9 mouse cellular contexts compared by ENCODE assay signal in genomic region chr4:119019013-119019781, GRCm38 (mm10). TPM values are rescaled to one million over a fixed set of nuclear protein-coding genes. Genes with fewer than 3 reads are reported as not detected.
DNase-seq lines count a peak whose midpoint lies in the region; ATAC-seq and TF ChIP-seq lines count a peak whose summit lies in the region.
"Had no signal": no experiment of that assay in that cellular context is flagged by ENCODE, and none has a peak within 500 bp of the region (broad histone marks: within the 10 kb centered on the region; RNA-seq: fewer than 3 reads in every experiment).

No protein-coding gene starts in this region.

- peak overlapping the region; percentile 31; the same call in 1 of the 2 replicates for H3K27ac ChIP-seq in kidney, embryonic 16.5 days (ENCODE audit: low read length)
- H3K27ac ChIP-seq in embryonic facial prominence, embryonic 14.5 days (replicated peaks; ENCODE audit: low read depth, low read length), result peak overlapping the region; percentile 78
- H3K27ac ChIP-seq in intestine, postnatal 0 days (ENCODE audit: low read depth, low read length), result no peak overlapping the region
- H3K27ac ChIP-seq in neural tube, embryonic 13.5 days (replicated peaks), result peak overlapping the region; percentile 61
- no peak overlapping the region for H3K27ac ChIP-seq in left cerebral cortex, adult 2 months
- no peak overlapping the region for H3K27ac ChIP-seq in cerebellum, adult 2 months (ENCODE audit: insufficient read depth, low read length)

- H3K4me1 ChIP-seq in kidney, embryonic 16.5 days (ENCODE audit: insufficient read depth, low read length), result peaks cover 23% of the 10 kb centered on the region
- H3K4me1 ChIP-seq in embryonic facial prominence, embryonic 14.5 days (ENCODE audit: control insufficient read depth, insufficient read depth, low read length), result peaks cover 28% of the 10 kb centered on the region
- H3K4me1 ChIP-seq in intestine, postnatal 0 days (replicated peaks; ENCODE audit: control insufficient read depth, insufficient read depth, low read length), result no peaks in the 10 kb centered on the region
- H3K4me1 ChIP-seq in neural tube, embryonic 13.5 days (replicated peaks), result peaks cover 13% of the 10 kb centered on the region
- no peaks in the 10 kb centered on the region for H3K4me1 ChIP-seq in cerebellum, adult 2 months (ENCODE audit: control insufficient read depth, insufficient read depth, low read length)

- DNase-seq in kidney, adult 9 months, result no peak
- DNase-seq in embryonic facial prominence, embryonic 14.5 days (ENCODE audit: low spot score), result peak; percentile 94
- no peak for DNase-seq in testis, postnatal 10 days (ENCODE audit: low spot score)
- DNase-seq in left cerebral cortex, adult 2 months (ENCODE audit: extremely low spot score in 1 of 2, low spot score in 2 of 2), result no peak
- DNase-seq in cerebellum, adult 2 months, result no peak

- H3K4me3 ChIP-seq in kidney, embryonic 16.5 days (ENCODE audit: low read length), result no peak overlapping the region
- H3K4me3 ChIP-seq in embryonic facial prominence, embryonic 14.5 days (ENCODE audit: low read depth, low read length), result no peak overlapping the region
- no peak overlapping the region for H3K4me3 ChIP-seq in intestine, postnatal 0 days (ENCODE audit: low read depth, low read length)
- H3K4me3 ChIP-seq in neural tube, embryonic 13.5 days, result no peak overlapping the region
- H3K4me3 ChIP-seq in left cerebral cortex, adult 2 months, result no peak overlapping the region
- no peak overlapping the region for H3K4me3 ChIP-seq in cerebellum, adult 2 months (replicated peaks; ENCODE audit: insufficient read depth, low read depth, low read length)

- H3K36me3 ChIP-seq in kidney, embryonic 16.5 days (ENCODE audit: insufficient read depth, low read length), result no peaks in the 10 kb centered on the region
- no peaks in the 10 kb centered on the region for H3K36me3 ChIP-seq in embryonic facial prominence, embryonic 14.5 days (ENCODE audit: control insufficient read depth, insufficient read depth, low read length)
- no peaks in the 10 kb centered on the region for H3K36me3 ChIP-seq in intestine, postnatal 0 days (ENCODE audit: control insufficient read depth, insufficient read depth)
- H3K36me3 ChIP-seq in neural tube, embryonic 13.5 days, result no peaks in the 10 kb centered on the region

- WGBS in kidney, embryonic 16.5 days, result 36% methylated on average over 12 of the region's 12 CpGs
- WGBS in embryonic facial prominence, embryonic 14.5 days, result 33% methylated on average over 11 of the region's 12 CpGs
- 28% methylated on average over 12 of the region's 12 CpGs for WGBS in intestine, postnatal 0 days
- 45% methylated on average over 12 of the region's 12 CpGs for WGBS in neural tube, embryonic 13.5 days
- WGBS in cerebellum, adult 2 months, result 22% methylated on average over 12 of the region's 12 CpGs

- H3K9me3 ChIP-seq in kidney, embryonic 16.5 days (ENCODE audit: low read length), result no peaks in the 10 kb centered on the region
- no peaks in the 10 kb centered on the region for H3K9me3 ChIP-seq in embryonic facial prominence, embryonic 14.5 days (ENCODE audit: control insufficient read depth, low read length)
- no peaks in the 10 kb centered on the region for H3K9me3 ChIP-seq in intestine, postnatal 0 days (ENCODE audit: control insufficient read depth)
- no peaks in the 10 kb centered on the region for H3K9me3 ChIP-seq in neural tube, embryonic 13.5 days

- no peak overlapping the region for H3K4me2 ChIP-seq in kidney, embryonic 16.5 days (replicated peaks; ENCODE audit: low read depth, low read length)
- H3K4me2 ChIP-seq in embryonic facial prominence, embryonic 14.5 days (ENCODE audit: low read depth, low read length), result peak overlapping the region; percentile 28
- no peak overlapping the region for H3K4me2 ChIP-seq in intestine, postnatal 0 days (replicated peaks; ENCODE audit: low read depth)
- peak overlapping the region; percentile 21; the same call in 1 of the 2 replicates for H3K4me2 ChIP-seq in neural tube, embryonic 13.5 days

- peak; percentile 79 for ATAC-seq in kidney, embryonic 16.5 days (ENCODE audit: low FRiP score, low TSS enrichment)
- peak; percentile 90 for ATAC-seq in embryonic facial prominence, embryonic 14.5 days (ENCODE audit: low read depth)
- ATAC-seq in intestine, postnatal 0 days, result peak; percentile 20; the same call in 1 of the 2 replicates
- ATAC-seq in neural tube, embryonic 13.5 days (ENCODE audit: low read depth), result peak; percentile 62; the same call in 1 of the 2 replicates

- intact Hi-C loops in left cerebral cortex, adult 2 months (cut with DNase I), result no loop called here

- no peak for TF ChIP-seq CTCF in intestine, postnatal 0 days (IDR thresholded peaks at IDR 0.05; ENCODE audit: low read depth)
- TF ChIP-seq CTCF in left cerebral cortex, adult 2 months (IDR thresholded peaks at IDR 0.05), result no peak
- no peak for TF ChIP-seq CTCF in cerebellum, adult 2 months (IDR thresholded peaks at IDR 0.05; ENCODE audit: borderline replicate concordance, insufficient read depth, low read depth, low read length)

- no peak overlapping the region for H3K9ac ChIP-seq in kidney, embryonic 16.5 days (replicated peaks; ENCODE audit: low read length)
- H3K9ac ChIP-seq in embryonic facial prominence, embryonic 14.5 days (ENCODE audit: low read depth, low read length), result peak overlapping the region; percentile 14; the same call in 1 of the 2 replicates
- no peak overlapping the region for H3K9ac ChIP-seq in intestine, postnatal 0 days (ENCODE audit: low read depth, low read length)
- H3K9ac ChIP-seq in neural tube, embryonic 13.5 days, result peak overlapping the region; percentile 43; the same call in 1 of the 2 replicates

- TF ChIP-seq POLR2A in cerebellum, adult 2 months (IDR thresholded peaks at IDR 0.05; ENCODE audit: borderline replicate concordance, insufficient read depth, low read length), result no peak

- H3K27me3 ChIP-seq in kidney, embryonic 16.5 days (ENCODE audit: insufficient read depth, low read length), result no peaks in the 10 kb centered on the region
- no peaks in the 10 kb centered on the region for H3K27me3 ChIP-seq in embryonic facial prominence, embryonic 14.5 days (replicated peaks; ENCODE audit: control insufficient read depth, insufficient read depth, low read length)
- no peaks in the 10 kb centered on the region for H3K27me3 ChIP-seq in intestine, postnatal 0 days (replicated peaks; ENCODE audit: control insufficient read depth, insufficient read depth, low read length)
- H3K27me3 ChIP-seq in neural tube, embryonic 13.5 days, result no peaks in the 10 kb centered on the region
- H3K27me3 ChIP-seq in cerebellum, adult 2 months (ENCODE audit: control insufficient read depth, insufficient read depth, low read length), result no peaks in the 10 kb centered on the region

RNA-seq across cellular contexts. Expression of gene Lao1, which starts 57.8 kb away (rescaled TPM):
- polyA plus RNA-seq in kidney, embryonic 16.5 days (2015; fragmentation: Nextera tagmentation; extraction: Ambion mirVana), result not detected in 2 replicates
- not detected in 2 replicates for polyA plus RNA-seq in embryonic facial prominence, embryonic 14.5 days (2014; fragmentation: Nextera tagmentation; extraction: Ambion mirVana)
- 0.08 and 0.13 TPM in 2 replicates for polyA plus RNA-seq in intestine, postnatal 0 days (2015; fragmentation: Nextera tagmentation; extraction: Ambion mirVana)
- polyA plus RNA-seq in neural tube, embryonic 13.5 days (2015; fragmentation: Nextera tagmentation; extraction: Ambion mirVana), result not detected in 2 replicates
- under 1 TPM in 1 of 2 experiments, not detected in 1; 0.23 TPM for total RNA-seq in left cerebral cortex, adult 2 months (2021)
- polyA plus RNA-seq in cerebellum, adult 2 months (2012; rRNA removed), result 0.13 and 0.16 TPM in 2 replicates
- total RNA-seq: neutrophil, adult 5-6 weeks had no signal

Comparison
In these comparisons a context has a peak if more than half of its experiments do, and no peak if none do; other contexts are left out.
1. ATAC-seq: peak in every context shown above with its lines; median percentile 90 in embryonic facial prominence, embryonic 14.5 days; 79 in kidney, embryonic 16.5 days; 62 in neural tube, embryonic 13.5 days; 20 in intestine, postnatal 0 days.
2. H3K27ac ChIP-seq: peak in kidney, embryonic 16.5 days (single experiment), embryonic facial prominence, embryonic 14.5 days (single experiment) and neural tube, embryonic 13.5 days (single experiment); none in intestine, postnatal 0 days (single experiment), left cerebral cortex, adult 2 months (single experiment) and cerebellum, adult 2 months (single experiment).
3. H3K4me2 ChIP-seq: peak in embryonic facial prominence, embryonic 14.5 days (single experiment) and neural tube, embryonic 13.5 days (single experiment); none in kidney, embryonic 16.5 days (single experiment) and intestine, postnatal 0 days (single experiment).
4. H3K9ac ChIP-seq: peak in embryonic facial prominence, embryonic 14.5 days (single experiment) and neural tube, embryonic 13.5 days (single experiment); none in kidney, embryonic 16.5 days (single experiment) and intestine, postnatal 0 days (single experiment).